Mouse (Mus musculus): Measurements from ENCODE around the gene Prelid1. TPM values are rescaled to one million over a fixed set of nuclear protein-coding genes. Genes with fewer than 3 reads are reported as not detected.
A peak's percentile ranks its signal among the peaks of the same experiment; 100 is the strongest.

Prelid1 gene
- total RNA-seq, 2 experiments from 2014 or later = 125 to 126 TPM

GRCm38 (mm10) chr13:55330567-55331400 is 10.5 kb downstream of the Prelid1 start:
- no peak for DNase-seq
- intact Hi-C loops (cut with DNase I) = no loop called here

GRCm38 (mm10) chr13:55332331-55332730 is 12.0 kb downstream of the Prelid1 start:
- no peak for DNase-seq
- intact Hi-C loops (cut with DNase I) = no loop called here

GRCm38 (mm10) chr13:55335701-55336100 is 15.4 kb downstream of the Prelid1 start:
- intact Hi-C loops (cut with DNase I) = no loop called here
- no peak for DNase-seq

GRCm38 (mm10) chr13:55337341-55337975 is 17.2 kb downstream of the Prelid1 start:
- intact Hi-C loops (cut with DNase I) = no loop called here
- no peak for DNase-seq

- no peak for DNase-seq
- intact Hi-C loops (cut with DNase I) = no loop called here
Observed at GRCm38 (mm10) chr13:55338131-55339054, 18.1 kb downstream of the Prelid1 start.

- intact Hi-C loops (cut with DNase I) = no loop called here
Observed at GRCm38 (mm10) chr13:55339259-55339658, 19.0 kb downstream of the Prelid1 start.

GRCm38 (mm10) chr13:55342469-55342868 is 22.2 kb downstream of the Prelid1 start:
- no peak for DNase-seq
- intact Hi-C loops (cut with DNase I) = no loop called here

More at GRCm38 (mm10) chr13:55339259-55339658, 19.0 kb downstream of the Prelid1 start:
- DNase-seq = no peak

- intact Hi-C loops (cut with DNase I) = no loop called here
- no peak for DNase-seq
Observed at GRCm38 (mm10) chr13:55344286-55344685, 24.0 kb downstream of the Prelid1 start.

GRCm38 (mm10) chr13:55346745-55347144 is 26.4 kb downstream of the Prelid1 start:
- DNase-seq = no peak
- intact Hi-C loops (cut with DNase I) = no loop called here

GRCm38 (mm10) chr13:55361145-55361544 is 40.8 kb downstream of the Prelid1 start:
- intact Hi-C loops (cut with DNase I) = loop anchor here (2.0 kb wide), 1 partner anchor 32 kb away; the partner anchor contains the start of gene Mxd3
- no peak for DNase-seq

- intact Hi-C loops (cut with DNase I) = loop anchor here (2.0 kb wide), 1 partner anchor 33 kb away; the partner anchor contains the start of gene Mxd3
Observed at GRCm38 (mm10) chr13:55361974-55362452, 41.7 kb downstream of the Prelid1 start.

GRCm38 (mm10) chr13:55362453-55363060 is 42.3 kb downstream of the Prelid1 start, which contains the start of gene Lman2:
Gene Lman2 (minus strand): TSS chr13:55362783.
- intact Hi-C loops (cut with DNase I) = no loop called here
- DNase-seq = peak; percentile 98 to 99

More at GRCm38 (mm10) chr13:55361974-55362452, 41.7 kb downstream of the Prelid1 start:
- peak in 1 of 2 experiments; percentile 24 for DNase-seq

GRCm38 (mm10) chr13:55368401-55368800 is 48.1 kb downstream of the Prelid1 start:
- intact Hi-C loops (cut with DNase I) = no loop called here
- DNase-seq = no peak

- no peak for DNase-seq
- intact Hi-C loops (cut with DNase I) = no loop called here
Observed at GRCm38 (mm10) chr13:55369531-55370114, 49.3 kb downstream of the Prelid1 start, which contains the start of gene Rgs14. Gene Rgs14 (plus strand): TSS chr13:55369732.

GRCm38 (mm10) chr13:55370234-55370633 is 49.9 kb downstream of the Prelid1 start:
- peak in 1 of 2 experiments; percentile 33 for DNase-seq

GRCm38 (mm10) chr13:55371007-55371681 is 50.8 kb downstream of the Prelid1 start:
- peak; percentile 50 to 57 for DNase-seq
- intact Hi-C loops (cut with DNase I) = no loop called here

More at GRCm38 (mm10) chr13:55370234-55370633, 49.9 kb downstream of the Prelid1 start:
- intact Hi-C loops (cut with DNase I) = no loop called here

- DNase-seq = no peak
- intact Hi-C loops (cut with DNase I) = no loop called here
Observed at GRCm38 (mm10) chr13:55371740-55372139, 51.4 kb downstream of the Prelid1 start.

- intact Hi-C loops (cut with DNase I) = no loop called here
- no peak for DNase-seq
Observed at GRCm38 (mm10) chr13:55374206-55374924, 54.1 kb downstream of the Prelid1 start.

All from heart, postnatal 10 days (tissue).